Mouse (Mus musculus): ENCODE results near the gene Lman1l. TPM values are rescaled to one million over a fixed set of nuclear protein-coding genes. Genes with fewer than 3 reads are reported as not detected.

Lman1l gene
- polyA plus RNA-seq (2016; fragmentation: Nextera tagmentation; extraction: Ambion mirVana): 0.10 TPM in 1 of 2 replicates, not detected in the other

GRCm38 (mm10) chr9:57620674-57621073 is at the start of gene Lman1l:
Lman1l (minus strand) TSS chr9:57620774.
- no peaks in the 10 kb centered on the region for H3K4me1 ChIP-seq
- 90% methylated on average over 5 of the region's 5 CpGs for WGBS
- no peak for DNase-seq (ENCODE audit: low spot score)
- no peaks in the 10 kb centered on the region for H3K9me3 ChIP-seq (replicated peaks)
- no peaks in the 10 kb centered on the region for H3K27me3 ChIP-seq (ENCODE audit: low read depth, poor library complexity, severe bottlenecking)
- peak within 1 kb of the TSS; percentile 2 for H3K27ac ChIP-seq (replicated peaks)
- no peak within 1 kb of the TSS for H3K4me3 ChIP-seq
- H3K36me3 ChIP-seq: peaks cover 20% of the 10 kb centered on the region

GRCm38 (mm10) chr9:57669566-57669965 is 49.0 kb upstream of the Lman1l start:
- H3K4me3 ChIP-seq: no peak overlapping the region
- no peaks in the 10 kb centered on the region for H3K9me3 ChIP-seq (replicated peaks)
- no peaks in the 10 kb centered on the region for H3K27me3 ChIP-seq (ENCODE audit: low read depth, poor library complexity, severe bottlenecking)
- no peaks in the 10 kb centered on the region for H3K36me3 ChIP-seq
- WGBS: 80% methylated on average over 3 of the region's 3 CpGs
- DNase-seq (ENCODE audit: low spot score): no peak
- H3K27ac ChIP-seq (replicated peaks): no peak overlapping the region
- no peaks in the 10 kb centered on the region for H3K4me1 ChIP-seq

- Histone ChIP-seq H3K27me3 (ENCODE audit: low read depth, poor library complexity, severe bottlenecking) (no peaks in the 10 kb centered on the region), H3K36me3 (no peaks in the 10 kb centered on the region), H3K9me3 (replicated peaks) (no peaks in the 10 kb centered on the region), H3K27ac (replicated peaks) (no peak overlapping the region), H3K4me3 (no peak overlapping the region), H3K4me1 (no peaks in the 10 kb centered on the region)
- WGBS: 64% methylated on average over 1 of the region's 1 CpGs
- DNase-seq (ENCODE audit: low spot score): no peak
These were observed 47.7 kb upstream of the Lman1l start for GRCm38 (mm10) chr9:57668277-57668676.

- H3K4me1 ChIP-seq: no peaks in the 10 kb centered on the region
- no peak overlapping the region for H3K4me3 ChIP-seq
- no peaks in the 10 kb centered on the region for H3K36me3 ChIP-seq
- no peak overlapping the region for H3K27ac ChIP-seq (replicated peaks)
- H3K9me3 ChIP-seq (replicated peaks): no peaks in the 10 kb centered on the region
- H3K27me3 ChIP-seq (ENCODE audit: low read depth, poor library complexity, severe bottlenecking): no peaks in the 10 kb centered on the region
- DNase-seq (ENCODE audit: low spot score): no peak
- 63% methylated on average over 11 of the region's 11 CpGs for WGBS
These were observed 47.2 kb upstream of the Lman1l start for GRCm38 (mm10) chr9:57667817-57668216.

- WGBS: 83% methylated on average over 3 of the region's 3 CpGs
- no peaks in the 10 kb centered on the region for H3K9me3 ChIP-seq (replicated peaks)
- no peak for DNase-seq (ENCODE audit: low spot score)
- no peak overlapping the region for H3K27ac ChIP-seq (replicated peaks)
- no peaks in the 10 kb centered on the region for H3K4me1 ChIP-seq
- no peaks in the 10 kb centered on the region for H3K36me3 ChIP-seq
- no peaks in the 10 kb centered on the region for H3K27me3 ChIP-seq (ENCODE audit: low read depth, poor library complexity, severe bottlenecking)
- no peak overlapping the region for H3K4me3 ChIP-seq
These were observed 46.6 kb upstream of the Lman1l start for GRCm38 (mm10) chr9:57667136-57667535.

- WGBS: 88% methylated on average over 8 of the region's 8 CpGs
- no peaks in the 10 kb centered on the region for H3K4me1 ChIP-seq
These were observed 46.0 kb upstream of the Lman1l start for GRCm38 (mm10) chr9:57666536-57666935.

GRCm38 (mm10) chr9:57664616-57665015 is 44.0 kb upstream of the Lman1l start:
- H3K36me3 ChIP-seq: no peaks in the 10 kb centered on the region
- H3K27ac ChIP-seq (replicated peaks): no peak overlapping the region
- no peaks in the 10 kb centered on the region for H3K4me1 ChIP-seq
- no peaks in the 10 kb centered on the region for H3K27me3 ChIP-seq (ENCODE audit: low read depth, poor library complexity, severe bottlenecking)
- WGBS: 76% methylated on average over 7 of the region's 7 CpGs
- no peaks in the 10 kb centered on the region for H3K9me3 ChIP-seq (replicated peaks)
- H3K4me3 ChIP-seq: no peak overlapping the region
- DNase-seq (ENCODE audit: low spot score): no peak

More at GRCm38 (mm10) chr9:57666536-57666935, 46.0 kb upstream of the Lman1l start:
- Histone ChIP-seq H3K36me3 (no peaks in the 10 kb centered on the region), H3K27me3 (ENCODE audit: low read depth, poor library complexity, severe bottlenecking) (no peaks in the 10 kb centered on the region), H3K9me3 (replicated peaks) (no peaks in the 10 kb centered on the region), H3K4me3 (no peak overlapping the region), H3K27ac (replicated peaks) (no peak overlapping the region)
- no peak for DNase-seq (ENCODE audit: low spot score)

GRCm38 (mm10) chr9:57661552-57661951 is 41.0 kb upstream of the Lman1l start:
- DNase-seq (ENCODE audit: low spot score): no peak
- Histone ChIP-seq H3K4me3 (no peak overlapping the region), H3K4me1 (no peaks in the 10 kb centered on the region), H3K27me3 (ENCODE audit: low read depth, poor library complexity, severe bottlenecking) (no peaks in the 10 kb centered on the region), H3K36me3 (no peaks in the 10 kb centered on the region), H3K27ac (replicated peaks) (no peak overlapping the region), H3K9me3 (replicated peaks) (no peaks in the 10 kb centered on the region)
- WGBS: 80% methylated on average over 3 of the region's 3 CpGs

- Histone ChIP-seq H3K4me3 (no peak overlapping the region), H3K36me3 (no peaks in the 10 kb centered on the region), H3K9me3 (replicated peaks) (no peaks in the 10 kb centered on the region), H3K27me3 (ENCODE audit: low read depth, poor library complexity, severe bottlenecking) (no peaks in the 10 kb centered on the region), H3K4me1 (peaks cover 4% of the 10 kb centered on the region), H3K27ac (replicated peaks) (no peak overlapping the region)
- DNase-seq (ENCODE audit: low spot score): no peak
- WGBS: 88% methylated on average over 6 of the region's 6 CpGs
These were observed 39.9 kb upstream of the Lman1l start for GRCm38 (mm10) chr9:57660501-57660900.

GRCm38 (mm10) chr9:57659774-57660173 is 39.2 kb upstream of the Lman1l start:
- WGBS: 25% methylated on average over 4 of the region's 4 CpGs
- Histone ChIP-seq H3K4me1 (peaks cover 4% of the 10 kb centered on the region), H3K27me3 (ENCODE audit: low read depth, poor library complexity, severe bottlenecking) (peaks cover 5% of the 10 kb centered on the region), H3K4me3 (no peak overlapping the region), H3K9me3 (replicated peaks) (no peaks in the 10 kb centered on the region), H3K27ac (replicated peaks) (no peak overlapping the region), H3K36me3 (no peaks in the 10 kb centered on the region)
- peak; percentile 58 for DNase-seq (ENCODE audit: low spot score)

- no peaks in the 10 kb centered on the region for H3K9me3 ChIP-seq (replicated peaks)
- no peaks in the 10 kb centered on the region for H3K36me3 ChIP-seq
- WGBS: 88% methylated on average over 4 of the region's 4 CpGs
- no peak for DNase-seq (ENCODE audit: low spot score)
- H3K4me3 ChIP-seq: no peak overlapping the region
- H3K27ac ChIP-seq (replicated peaks): no peak overlapping the region
- peaks cover 13% of the 10 kb centered on the region for H3K27me3 ChIP-seq (ENCODE audit: low read depth, poor library complexity, severe bottlenecking)
- peaks cover 11% of the 10 kb centered on the region for H3K4me1 ChIP-seq
These were observed 38.4 kb upstream of the Lman1l start for GRCm38 (mm10) chr9:57658970-57659369.

- DNase-seq (ENCODE audit: low spot score): no peak
- H3K27ac ChIP-seq (replicated peaks): no peak overlapping the region
- H3K27me3 ChIP-seq (ENCODE audit: low read depth, poor library complexity, severe bottlenecking): peaks cover 24% of the 10 kb centered on the region
- no peak overlapping the region for H3K4me3 ChIP-seq
- no peaks in the 10 kb centered on the region for H3K36me3 ChIP-seq
- WGBS: 58% methylated on average over 4 of the region's 4 CpGs
- peaks cover 22% of the 10 kb centered on the region for H3K4me1 ChIP-seq
- no peaks in the 10 kb centered on the region for H3K9me3 ChIP-seq (replicated peaks)
These were observed 37.3 kb upstream of the Lman1l start for GRCm38 (mm10) chr9:57657843-57658242.

- peaks cover 24% of the 10 kb centered on the region for H3K27me3 ChIP-seq (ENCODE audit: low read depth, poor library complexity, severe bottlenecking)
- H3K36me3 ChIP-seq: no peaks in the 10 kb centered on the region
- 89% methylated on average over 19 of the region's 19 CpGs for WGBS
- no peak for DNase-seq (ENCODE audit: low spot score)
- H3K27ac ChIP-seq (replicated peaks): no peak overlapping the region
- no peaks in the 10 kb centered on the region for H3K9me3 ChIP-seq (replicated peaks)
- H3K4me3 ChIP-seq: no peak overlapping the region
- peaks cover 33% of the 10 kb centered on the region for H3K4me1 ChIP-seq
These were observed 36.2 kb upstream of the Lman1l start for GRCm38 (mm10) chr9:57656631-57657350.

Measured in midbrain, embryonic 10.5 days (tissue).